Mouse (Mus musculus) small intestine, adult 2 months (tissue): ENCODE measurements at regions not wholly inside any gene's neighbourhood (a gene's known extent, or its start where the extent isn't known, plus 50 kb on each side); places are given as distances from the start of the nearest gene placed in this dataset.

Experiments used
- H3K27ac ChIP-seq: fragments of 200-500 bp; 2 replicates; pipeline ENCODE4 v1.5.1; 2012; ENCODE audit warnings: low read depth, low read length, control low read depth, inconsistent platforms; ENCODE audit not compliant: insufficient read depth
- H3K27me3 ChIP-seq: fragments of 200-500 bp; 2 replicates; pipeline ENCODE4 v1.6.1; 2012; ENCODE audit warnings: mild to moderate bottlenecking, moderate library complexity, low read length, inconsistent platforms; ENCODE audit not compliant: control insufficient read depth, insufficient read depth
- H3K36me3 ChIP-seq: fragments of 200-500 bp; 2 replicates; pipeline ENCODE4 v1.6.1; 2012; ENCODE audit warnings: mild to moderate bottlenecking, low read length, control low read depth, inconsistent platforms; ENCODE audit not compliant: control insufficient read depth, insufficient read depth
- H3K4me1 ChIP-seq: fragments of 200-500 bp; 2 replicates; pipeline ENCODE4 v1.6.1; 2012; ENCODE audit warnings: low read length, inconsistent platforms, mixed read lengths; ENCODE audit not compliant: control insufficient read depth, insufficient read depth, insufficient read length
- H3K4me3 ChIP-seq: fragments of 200-500 bp; 2 replicates; pipeline ENCODE4 v1.5.1; 2012; ENCODE audit warnings: low read depth, mild to moderate bottlenecking, control low read depth, inconsistent platforms, low read length, moderate library complexity
- CTCF ChIP-seq: fragments of 200-500 bp; IDR thresholded peaks from 2 replicates; pipeline ENCODE4 v1.5.1; 2012; ENCODE audit warnings: low read depth, mild to moderate bottlenecking, control low read depth, inconsistent platforms, low read length, moderate library complexity, mixed read lengths; ENCODE audit not compliant: insufficient replicate concordance, insufficient read length; ENCODE audit errors: extremely low read depth
- POLR2A ChIP-seq: fragments of 200-500 bp; IDR thresholded peaks from 2 replicates; pipeline ENCODE4 v1.6.1; 2012; ENCODE audit warnings: low read depth, mild to moderate bottlenecking, control low read depth, inconsistent platforms, low read length, moderate library complexity
- WGBS: fragments of 180-500 bp; shearing (Covaris S2); methylation state at CpG from one replicate; pipeline ENCODE4 v1.1.7; 2018; 5-methylcytosine and 5-hydroxymethylcytosine counted together

GRCm38 (mm10) chr5:128524377-128525280, 76.0 kb upstream of the Fzd10 start:
- H3K27me3 ChIP-seq: no peaks in the 10 kb centered on the region
- TF ChIP-seq CTCF: no peak
- no peak for TF ChIP-seq POLR2A
- no peaks in the 10 kb centered on the region for H3K4me1 ChIP-seq
- H3K27ac ChIP-seq: no peak overlapping the region
- 21% methylated on average over 26 of the region's 26 CpGs for WGBS
- H3K36me3 ChIP-seq: no peaks in the 10 kb centered on the region
- no peak overlapping the region for H3K4me3 ChIP-seq

GRCm38 (mm10) chr5:128522667-128523066, 78.0 kb upstream of the Fzd10 start:
- Histone ChIP-seq H3K4me1 (no peaks in the 10 kb centered on the region), H3K4me3 (no peak overlapping the region), H3K27ac (no peak overlapping the region), H3K27me3 (no peaks in the 10 kb centered on the region), H3K36me3 (no peaks in the 10 kb centered on the region)
- TF ChIP-seq POLR2A: no peak
- peak; percentile 18; the same call in 1 of the 2 replicates for TF ChIP-seq CTCF
- 41% methylated on average over 5 of the region's 5 CpGs for WGBS

GRCm38 (mm10) chr5:128517336-128517735, 83.3 kb upstream of the Fzd10 start:
- TF ChIP-seq CTCF: no peak
- no peak for TF ChIP-seq POLR2A
- Histone ChIP-seq H3K36me3 (no peaks in the 10 kb centered on the region), H3K4me1 (no peaks in the 10 kb centered on the region), H3K27me3 (no peaks in the 10 kb centered on the region), H3K4me3 (no peak overlapping the region), H3K27ac (no peak overlapping the region)
- 52% methylated on average over 8 of the region's 8 CpGs for WGBS

- Histone ChIP-seq H3K4me3 (no peak overlapping the region), H3K36me3 (no peaks in the 10 kb centered on the region), H3K4me1 (no peaks in the 10 kb centered on the region), H3K27me3 (no peaks in the 10 kb centered on the region), H3K27ac (no peak overlapping the region)
- WGBS: 5% methylated on average over 2 of the region's 2 CpGs
- TF ChIP-seq POLR2A: no peak
- TF ChIP-seq CTCF: peak; percentile 76; the same call in 1 of the 2 replicates
These were observed 82.5 kb upstream of the Tmem132d start for GRCm38 (mm10) chr5:128515343-128515742.

GRCm38 (mm10) chr5:128513261-128513660, 80.4 kb upstream of the Tmem132d start:
- no peak overlapping the region for H3K4me3 ChIP-seq
- WGBS: 71% methylated on average over 14 of the region's 14 CpGs
- TF ChIP-seq POLR2A: no peak
- TF ChIP-seq CTCF: no peak
- H3K27me3 ChIP-seq: no peaks in the 10 kb centered on the region
- H3K4me1 ChIP-seq: no peaks in the 10 kb centered on the region
- no peaks in the 10 kb centered on the region for H3K36me3 ChIP-seq
- no peak overlapping the region for H3K27ac ChIP-seq

- 83% methylated on average over 9 of the region's 9 CpGs for WGBS
- Histone ChIP-seq H3K27ac (no peak overlapping the region), H3K4me1 (no peaks in the 10 kb centered on the region), H3K4me3 (no peak overlapping the region), H3K36me3 (no peaks in the 10 kb centered on the region), H3K27me3 (no peaks in the 10 kb centered on the region)
- TF ChIP-seq CTCF: no peak
- TF ChIP-seq POLR2A: no peak
These were observed 79.7 kb upstream of the Tmem132d start for GRCm38 (mm10) chr5:128512606-128513005.

GRCm38 (mm10) chr5:128504502-128504901, 71.6 kb upstream of the Tmem132d start:
- H3K27me3 ChIP-seq: no peaks in the 10 kb centered on the region
- TF ChIP-seq CTCF (peak; percentile 48; the same call in 1 of the 2 replicates), POLR2A (no peak)
- no peak overlapping the region for H3K4me3 ChIP-seq
- H3K4me1 ChIP-seq: no peaks in the 10 kb centered on the region
- H3K27ac ChIP-seq: no peak overlapping the region
- no peaks in the 10 kb centered on the region for H3K36me3 ChIP-seq
- 7% methylated on average over 4 of the region's 4 CpGs for WGBS
